Mouse (Mus musculus): Measurements from ENCODE around the gene Myf5. TPM values are rescaled to one million over a fixed set of nuclear protein-coding genes. Genes with fewer than 3 reads are reported as not detected.
A peak's percentile ranks its signal among the peaks of the same experiment; 100 is the strongest.

Myf5 gene
- not detected in 2 replicates for polyA plus RNA-seq (2015; fragmentation: Nextera tagmentation; extraction: Ambion mirVana)

DNA sequence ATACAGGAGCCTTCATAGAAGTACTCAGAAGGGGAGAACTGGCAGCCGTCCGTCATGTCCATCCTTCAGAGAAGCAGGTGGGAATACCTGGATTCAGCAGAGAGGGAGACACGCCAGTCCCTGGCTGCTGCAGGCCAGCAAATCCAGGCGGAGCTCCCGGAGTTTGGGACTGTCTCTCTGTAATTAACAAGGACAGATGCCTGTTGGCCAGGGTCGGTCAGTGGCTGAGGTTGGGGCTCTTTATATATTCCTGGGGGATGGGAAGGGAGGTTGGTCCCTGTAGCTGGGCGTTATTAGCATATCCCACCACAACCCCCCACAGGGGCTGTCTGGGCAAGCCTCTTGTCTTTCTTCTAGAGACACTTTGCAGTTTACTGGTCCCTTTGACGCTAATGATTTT, at the start of gene Myf5:
Gene Myf5 (minus strand): TSS at position 265 of the 400 bp plus-strand sequence.
- Histone ChIP-seq H3K4me1 (replicated peaks; ENCODE audit: control insufficient read depth, insufficient read depth, low read length) (no peaks in the 10 kb centered on the region), H3K9ac (ENCODE audit: low read depth, low read length) (no peak within 1 kb of the TSS), H3K9me3 (ENCODE audit: control insufficient read depth) (no peaks in the 10 kb centered on the region), H3K4me2 (replicated peaks; ENCODE audit: low read depth) (no peak within 1 kb of the TSS), H3K4me3 (ENCODE audit: low read depth, low read length) (no peak within 1 kb of the TSS), H3K27me3 (replicated peaks; ENCODE audit: control insufficient read depth, insufficient read depth, low read length) (no peaks in the 10 kb centered on the region), H3K36me3 (ENCODE audit: control insufficient read depth, insufficient read depth) (no peaks in the 10 kb centered on the region), H3K27ac (ENCODE audit: low read depth, low read length) (no peak within 1 kb of the TSS)
- WGBS: 66% methylated on average over 8 of the region's 8 CpGs
- no peak for TF ChIP-seq CTCF (IDR thresholded peaks at IDR 0.05; ENCODE audit: low read depth)
- ATAC-seq: no peak

DNA sequence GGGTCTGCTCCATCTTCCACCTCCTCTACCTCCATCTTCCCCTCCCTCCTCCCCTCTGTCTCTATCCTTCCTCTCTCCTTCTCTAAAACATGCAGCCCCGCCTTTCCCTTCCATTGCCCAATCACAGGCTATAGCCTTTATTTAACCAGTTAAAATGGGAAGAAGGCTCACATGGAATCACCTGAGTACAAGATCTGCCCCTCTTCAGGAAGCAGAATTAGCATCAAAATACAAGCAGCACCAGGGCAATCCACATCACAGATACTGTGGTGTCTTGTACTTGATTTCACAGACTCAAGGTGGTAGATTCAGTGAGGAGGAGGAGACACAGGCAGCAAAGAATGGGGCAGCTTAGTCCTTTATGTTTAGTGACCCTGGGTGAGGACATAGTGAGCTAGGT, 42.8 kb upstream of the Myf5 start:
- H3K4me1 ChIP-seq (replicated peaks; ENCODE audit: control insufficient read depth, insufficient read depth, low read length): no peaks in the 10 kb centered on the region
- 54% methylated on average over 1 of the region's 1 CpGs for WGBS
- no peaks in the 10 kb centered on the region for H3K9me3 ChIP-seq (ENCODE audit: control insufficient read depth)
- no peak for ATAC-seq
- TF ChIP-seq CTCF (IDR thresholded peaks at IDR 0.05; ENCODE audit: low read depth): no peak
- no peak overlapping the region for H3K4me2 ChIP-seq (replicated peaks; ENCODE audit: low read depth)
- H3K27me3 ChIP-seq (replicated peaks; ENCODE audit: control insufficient read depth, insufficient read depth, low read length): no peaks in the 10 kb centered on the region
- no peak overlapping the region for H3K9ac ChIP-seq (ENCODE audit: low read depth, low read length)
- H3K36me3 ChIP-seq (ENCODE audit: control insufficient read depth, insufficient read depth): no peaks in the 10 kb centered on the region
- no peak overlapping the region for H3K4me3 ChIP-seq (ENCODE audit: low read depth, low read length)
- H3K27ac ChIP-seq (ENCODE audit: low read depth, low read length): no peak overlapping the region

DNA sequence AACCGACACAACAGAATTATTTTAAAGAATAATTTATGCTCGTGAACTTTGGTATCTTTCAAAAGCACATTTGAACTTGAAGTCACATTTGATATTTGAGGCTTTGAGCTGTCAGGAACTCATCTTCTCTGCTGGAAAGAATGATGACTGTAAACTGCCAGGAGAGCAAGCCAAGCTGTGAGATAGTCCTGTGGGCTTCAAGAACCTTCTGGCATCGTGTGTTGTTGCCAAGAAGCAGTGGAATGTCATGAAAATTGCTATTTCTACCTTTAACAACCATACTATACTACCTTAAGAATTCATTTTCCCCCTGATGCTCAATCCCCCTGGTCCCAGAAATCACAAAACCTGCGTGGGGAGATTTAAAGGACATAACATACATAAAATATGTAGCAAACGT, 33.3 kb upstream of the Myf5 start:
- H3K36me3 ChIP-seq (ENCODE audit: control insufficient read depth, insufficient read depth): no peaks in the 10 kb centered on the region
- H3K27me3 ChIP-seq (replicated peaks; ENCODE audit: control insufficient read depth, insufficient read depth, low read length): no peaks in the 10 kb centered on the region
- TF ChIP-seq CTCF (IDR thresholded peaks at IDR 0.05; ENCODE audit: low read depth): no peak
- H3K4me1 ChIP-seq (replicated peaks; ENCODE audit: control insufficient read depth, insufficient read depth, low read length): no peaks in the 10 kb centered on the region
- no peak for ATAC-seq
- H3K9ac ChIP-seq (ENCODE audit: low read depth, low read length): no peak overlapping the region
- no peak overlapping the region for H3K4me2 ChIP-seq (replicated peaks; ENCODE audit: low read depth)
- H3K9me3 ChIP-seq (ENCODE audit: control insufficient read depth): no peaks in the 10 kb centered on the region
- no peak overlapping the region for H3K27ac ChIP-seq (ENCODE audit: low read depth, low read length)
- no peak overlapping the region for H3K4me3 ChIP-seq (ENCODE audit: low read depth, low read length)
- 73% methylated on average over 5 of the region's 5 CpGs for WGBS

DNA sequence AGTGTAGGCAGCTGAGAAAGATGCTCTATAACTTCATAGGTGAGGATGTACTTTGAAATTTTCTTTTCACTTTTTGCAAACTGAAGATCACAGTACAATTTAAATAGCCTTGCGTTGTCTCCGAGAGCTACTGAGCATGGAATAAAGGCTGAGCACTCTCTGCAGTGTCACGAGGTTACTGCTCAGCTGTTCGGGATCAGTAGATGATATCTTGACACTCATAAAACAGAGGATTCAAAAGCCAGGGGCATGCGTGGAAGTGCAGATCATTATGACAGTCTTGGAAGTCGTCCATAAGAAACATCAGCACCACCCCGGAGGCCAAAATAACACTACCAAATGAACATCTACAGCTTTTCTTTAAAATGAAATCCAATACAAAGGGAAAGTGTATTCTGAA, 30.7 kb upstream of the Myf5 start:
- no peak for ATAC-seq
- TF ChIP-seq CTCF (IDR thresholded peaks at IDR 0.05; ENCODE audit: low read depth): no peak

DNA sequence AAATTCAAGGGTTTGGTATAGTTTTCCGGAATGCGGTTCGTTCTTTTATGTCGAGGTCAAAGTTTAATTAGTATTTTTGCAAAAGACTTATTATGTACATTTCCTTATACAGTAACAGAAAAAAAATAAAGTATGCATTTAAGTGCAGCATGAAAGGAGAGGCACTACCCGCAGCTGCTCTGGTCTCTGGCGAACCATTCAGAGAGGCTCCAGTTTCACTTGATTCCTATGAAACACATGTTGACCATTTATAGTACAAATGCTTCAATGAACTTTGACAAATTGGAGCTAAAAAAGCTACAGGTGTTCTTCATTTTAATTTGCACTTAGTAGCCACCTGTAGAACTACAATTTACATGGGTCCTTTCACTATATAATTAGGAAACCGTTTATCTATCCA, 28.8 kb upstream of the Myf5 start:
- Histone ChIP-seq H3K4me1 (replicated peaks; ENCODE audit: control insufficient read depth, insufficient read depth, low read length) (no peaks in the 10 kb centered on the region), H3K4me3 (ENCODE audit: low read depth, low read length) (no peak overlapping the region), H3K9me3 (ENCODE audit: control insufficient read depth) (no peaks in the 10 kb centered on the region), H3K9ac (ENCODE audit: low read depth, low read length) (no peak overlapping the region), H3K36me3 (ENCODE audit: control insufficient read depth, insufficient read depth) (no peaks in the 10 kb centered on the region), H3K27ac (ENCODE audit: low read depth, low read length) (no peak overlapping the region), H3K27me3 (replicated peaks; ENCODE audit: control insufficient read depth, insufficient read depth, low read length) (no peaks in the 10 kb centered on the region), H3K4me2 (replicated peaks; ENCODE audit: low read depth) (0 out of 2 replicates have a peak overlapping the region, but pooled peaks have one; percentile 30)
- TF ChIP-seq CTCF (IDR thresholded peaks at IDR 0.05; ENCODE audit: low read depth): no peak
- WGBS: 76% methylated on average over 7 of the region's 7 CpGs
- no peak for ATAC-seq

More for the DNA sequence above, 30.7 kb upstream of the Myf5 start:
- Histone ChIP-seq H3K36me3 (ENCODE audit: control insufficient read depth, insufficient read depth) (no peaks in the 10 kb centered on the region), H3K4me2 (replicated peaks; ENCODE audit: low read depth) (no peak overlapping the region), H3K9me3 (ENCODE audit: control insufficient read depth) (no peaks in the 10 kb centered on the region), H3K27ac (ENCODE audit: low read depth, low read length) (no peak overlapping the region), H3K27me3 (replicated peaks; ENCODE audit: control insufficient read depth, insufficient read depth, low read length) (no peaks in the 10 kb centered on the region), H3K4me3 (ENCODE audit: low read depth, low read length) (no peak overlapping the region), H3K4me1 (replicated peaks; ENCODE audit: control insufficient read depth, insufficient read depth, low read length) (no peaks in the 10 kb centered on the region), H3K9ac (ENCODE audit: low read depth, low read length) (no peak overlapping the region)
- WGBS: 55% methylated on average over 7 of the region's 7 CpGs

DNA sequence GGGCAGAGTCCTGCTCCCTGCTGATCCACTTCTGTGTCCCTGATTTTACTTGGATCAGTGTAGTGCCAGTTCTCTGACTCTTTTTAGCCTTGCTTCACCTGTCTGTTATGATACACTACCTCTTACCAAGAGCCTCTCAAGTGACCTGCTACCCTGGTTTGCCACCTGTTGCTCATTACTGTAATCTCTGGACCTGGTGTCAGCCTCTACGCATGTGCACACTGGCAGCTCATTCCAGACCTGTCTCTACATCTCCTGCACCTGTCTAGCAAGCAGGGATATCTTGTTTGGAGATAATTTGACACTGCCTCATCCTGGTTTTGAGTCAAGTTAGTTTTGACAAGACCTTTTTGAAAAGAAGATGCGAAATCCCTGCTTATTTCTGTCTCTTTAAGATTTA, 20.5 kb upstream of the Myf5 start:
- H3K4me3 ChIP-seq (ENCODE audit: low read depth, low read length): no peak overlapping the region
- no peak for ATAC-seq
- TF ChIP-seq CTCF (IDR thresholded peaks at IDR 0.05; ENCODE audit: low read depth): no peak

DNA sequence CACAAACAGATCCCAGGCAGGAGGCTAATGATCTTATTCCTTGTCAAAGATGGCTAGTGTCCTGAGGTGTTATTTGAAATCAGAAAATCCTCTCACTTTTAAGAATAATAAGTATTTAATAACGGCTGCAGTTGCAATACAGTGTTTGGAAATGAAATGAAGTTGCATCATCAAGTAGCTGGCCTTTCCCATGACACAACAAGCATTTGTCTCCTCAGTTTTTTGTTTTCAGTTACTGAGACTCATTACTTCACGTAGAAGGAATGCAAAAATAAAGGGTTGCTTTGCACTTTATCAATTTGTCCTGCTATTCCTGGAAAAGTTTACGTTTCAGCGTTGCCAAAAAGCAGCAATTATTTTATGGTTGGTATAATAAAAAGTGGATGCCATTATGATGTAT, 17.5 kb upstream of the Myf5 start:
- Histone ChIP-seq H3K9ac (ENCODE audit: low read depth, low read length) (no peak overlapping the region), H3K9me3 (ENCODE audit: control insufficient read depth) (no peaks in the 10 kb centered on the region), H3K36me3 (ENCODE audit: control insufficient read depth, insufficient read depth) (no peaks in the 10 kb centered on the region), H3K27me3 (replicated peaks; ENCODE audit: control insufficient read depth, insufficient read depth, low read length) (no peaks in the 10 kb centered on the region), H3K27ac (ENCODE audit: low read depth, low read length) (no peak overlapping the region), H3K4me3 (ENCODE audit: low read depth, low read length) (no peak overlapping the region), H3K4me1 (replicated peaks; ENCODE audit: control insufficient read depth, insufficient read depth, low read length) (no peaks in the 10 kb centered on the region), H3K4me2 (replicated peaks; ENCODE audit: low read depth) (no peak overlapping the region)
- WGBS: 54% methylated on average over 4 of the region's 4 CpGs
- no peak for TF ChIP-seq CTCF (IDR thresholded peaks at IDR 0.05; ENCODE audit: low read depth)
- no peak for ATAC-seq

More for the DNA sequence above, 20.5 kb upstream of the Myf5 start:
- no peaks in the 10 kb centered on the region for H3K4me1 ChIP-seq (replicated peaks; ENCODE audit: control insufficient read depth, insufficient read depth, low read length)
- no peaks in the 10 kb centered on the region for H3K36me3 ChIP-seq (ENCODE audit: control insufficient read depth, insufficient read depth)
- H3K9ac ChIP-seq (ENCODE audit: low read depth, low read length): no peak overlapping the region
- H3K27me3 ChIP-seq (replicated peaks; ENCODE audit: control insufficient read depth, insufficient read depth, low read length): no peaks in the 10 kb centered on the region
- H3K27ac ChIP-seq (ENCODE audit: low read depth, low read length): no peak overlapping the region
- H3K4me2 ChIP-seq (replicated peaks; ENCODE audit: low read depth): no peak overlapping the region
- WGBS: 83% methylated on average over 2 of the region's 2 CpGs
- no peaks in the 10 kb centered on the region for H3K9me3 ChIP-seq (ENCODE audit: control insufficient read depth)

All from intestine, postnatal 0 days (tissue).